Mouse (Mus musculus) C2C12 (cell line): ENCODE measurements around the gene Gm20388.

Experiments used
- CEBPB ChIP-seq: IDR thresholded peaks from one replicate; pipeline ENCODE4 v1.6.1; 2011; ENCODE audit warnings: low read depth, mild to moderate bottlenecking, control low read depth, moderate library complexity
- CTCF ChIP-seq: IDR thresholded peaks from one replicate; pipeline ENCODE4 v1.5.1; 2011; ENCODE audit not compliant: control insufficient read depth, insufficient read depth, insufficient read length
- FOSL1 ChIP-seq: IDR thresholded peaks from one replicate; pipeline ENCODE4 v1.8.0; 2011; ENCODE audit warnings: mild to moderate bottlenecking, low read length; ENCODE audit not compliant: poor library complexity, insufficient read depth, severe bottlenecking
- MYOD1 ChIP-seq: IDR thresholded peaks from one replicate; pipeline ENCODE4 v1.6.1; 2011; ENCODE audit warnings: low read depth; ENCODE audit not compliant: control insufficient read depth, insufficient read length

GRCm38 (mm10) chr8:122126659-122127058 is 2216.0 kb downstream of the Gm20388 start:
- TF ChIP-seq CEBPB (no peak), CTCF (no peak), FOSL1 (no peak), MYOD1 (no peak)
